Mouse (Mus musculus) CD8-positive naive resting alpha-beta T cell, adult 2 months (primary cell): Measurements from ENCODE around the gene Vmac.

ENCODE experiments used
- DNase-seq, 2 experiments: peaks; one replicate each; pipeline ENCODE4 v3.0.0; 2022; ENCODE audit warnings: low read depth in 2 of 2, low spot score in 2 of 2

Vmac gene

DNA sequence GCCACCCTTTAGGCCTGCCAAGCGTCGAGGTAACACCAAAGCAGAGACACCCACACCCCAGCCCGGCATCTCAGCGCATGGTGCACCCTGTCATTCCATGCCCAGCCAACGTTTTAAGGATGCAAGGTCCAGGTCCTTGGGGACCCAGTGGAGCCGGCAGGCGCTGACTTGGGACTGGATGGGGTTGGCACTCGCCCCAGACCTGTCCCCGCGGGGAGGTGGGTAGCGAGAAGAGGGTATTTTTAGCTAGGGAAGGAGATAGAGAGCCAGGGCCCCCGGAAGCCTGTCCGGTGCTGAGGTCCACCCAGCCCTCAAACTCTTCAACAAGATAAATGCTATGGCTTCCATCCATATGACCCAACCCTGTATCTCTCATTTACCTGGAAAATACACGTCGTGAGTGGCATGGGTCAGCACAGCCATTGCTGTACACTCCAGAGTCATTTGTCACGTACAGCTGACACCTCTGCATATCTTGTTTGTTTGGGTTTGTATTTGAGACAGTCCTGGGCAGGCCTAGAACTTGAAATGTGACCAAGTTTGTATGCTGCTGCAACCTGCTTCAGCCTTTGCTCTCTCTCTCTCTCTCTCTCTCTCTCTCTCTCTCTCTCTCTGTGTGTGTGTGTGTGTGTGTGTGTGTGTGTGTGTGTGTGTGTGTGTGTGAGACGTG is 22.4 kb upstream of the Vmac start:
- DNase-seq = no peak

DNA sequence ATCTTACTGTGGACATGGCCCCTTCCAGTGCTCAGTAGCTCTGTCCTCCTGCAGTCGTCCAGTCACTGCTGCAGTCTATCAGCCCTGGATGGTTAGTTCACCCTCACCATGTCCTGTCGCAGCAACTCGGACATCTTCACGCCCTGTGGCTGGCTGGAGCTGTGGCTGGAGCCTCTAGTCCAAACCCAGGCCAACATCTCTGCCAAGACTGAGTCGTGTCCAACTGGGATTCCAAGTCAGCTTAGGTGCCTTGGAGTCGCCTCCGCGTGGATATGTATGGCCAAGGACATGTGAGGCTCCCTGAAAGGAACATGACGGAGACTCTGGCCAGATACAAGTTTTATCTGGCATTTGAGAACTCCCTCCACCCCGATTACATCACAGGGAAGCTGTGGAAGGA is 20.4 kb upstream of the Vmac start:
- no peak for DNase-seq

DNA sequence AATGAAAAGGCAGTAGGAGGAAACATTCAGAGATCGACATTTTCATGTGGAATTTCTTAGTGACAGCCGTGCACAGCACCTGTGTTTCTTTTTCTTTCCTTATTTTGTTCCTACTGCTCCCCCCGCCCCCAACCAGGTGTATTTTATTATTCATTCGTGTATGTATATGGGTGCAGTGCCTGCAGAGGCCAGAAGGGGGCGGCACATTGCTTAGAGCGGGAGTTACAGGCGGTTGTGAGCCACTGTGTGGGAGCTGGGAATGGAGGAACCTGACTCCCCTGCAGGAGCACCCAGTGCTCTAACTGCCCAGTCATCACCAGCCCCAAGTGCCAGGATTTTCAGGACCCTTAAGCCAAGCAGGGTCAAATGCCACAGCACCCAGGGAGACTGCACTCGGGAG is 18.7 kb upstream of the Vmac start:
- DNase-seq = no peak

DNA sequence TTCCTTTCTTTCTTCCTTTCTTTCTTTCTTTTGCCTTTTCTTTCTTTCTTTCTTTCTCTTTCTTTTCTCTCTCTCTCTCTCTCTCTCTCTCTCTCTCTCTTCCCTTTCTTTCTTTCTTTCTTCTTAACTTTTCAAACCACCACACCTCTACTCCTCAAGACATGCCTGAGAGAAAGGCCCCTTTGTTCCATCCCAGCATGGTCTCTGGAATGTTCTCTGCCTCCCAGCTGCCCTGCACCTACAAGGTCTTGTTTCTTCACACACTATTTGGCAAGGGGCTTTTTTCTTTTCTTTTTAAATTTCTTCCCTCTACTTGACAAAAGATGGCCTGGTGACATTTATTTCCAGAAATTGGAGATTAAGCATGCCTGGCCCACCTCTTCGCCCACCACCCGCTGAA is 11.8 kb upstream of the Vmac start:
- DNase-seq = no peak

DNA sequence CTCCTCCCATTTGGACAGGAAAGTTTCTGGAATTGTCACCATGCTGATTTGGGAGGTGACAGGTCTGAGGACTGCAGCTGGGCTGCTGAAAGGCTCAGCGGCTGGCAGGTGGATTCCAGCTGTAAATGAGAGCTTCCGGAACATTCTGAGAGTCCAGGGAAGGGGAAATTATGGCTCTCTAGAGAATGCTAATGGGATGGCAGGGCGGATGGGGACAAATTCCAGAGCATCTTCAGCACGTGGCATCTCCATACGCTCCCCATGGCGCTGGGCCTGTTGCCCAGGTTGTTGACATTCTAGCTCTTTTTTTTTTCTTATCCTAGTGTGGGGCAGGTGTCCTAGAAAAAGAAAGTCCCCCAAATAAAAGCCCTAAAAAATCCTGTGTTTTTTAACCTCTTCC is 11.3 kb upstream of the Vmac start:
- no peak for DNase-seq

DNA sequence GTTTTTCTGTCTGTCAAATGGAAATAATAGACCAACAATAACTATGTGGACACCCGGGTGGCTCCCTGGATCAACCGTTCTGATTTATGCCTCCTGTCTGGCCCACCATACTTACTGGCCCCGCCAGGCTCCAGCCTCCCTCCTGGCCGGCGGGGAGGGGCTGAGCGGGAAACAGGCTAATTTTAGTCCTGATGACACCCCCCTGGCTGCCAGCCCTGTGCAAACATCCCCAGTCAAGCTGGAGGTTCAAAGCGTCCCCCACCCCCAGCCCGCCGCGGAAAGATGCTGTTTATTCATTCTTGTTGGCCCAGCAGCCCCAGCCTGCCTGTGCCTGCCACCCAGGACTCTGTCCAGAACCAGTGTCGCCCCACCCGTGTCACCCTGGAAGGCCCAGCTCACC is 10.3 kb upstream of the Vmac start:
- DNase-seq = no peak

DNA sequence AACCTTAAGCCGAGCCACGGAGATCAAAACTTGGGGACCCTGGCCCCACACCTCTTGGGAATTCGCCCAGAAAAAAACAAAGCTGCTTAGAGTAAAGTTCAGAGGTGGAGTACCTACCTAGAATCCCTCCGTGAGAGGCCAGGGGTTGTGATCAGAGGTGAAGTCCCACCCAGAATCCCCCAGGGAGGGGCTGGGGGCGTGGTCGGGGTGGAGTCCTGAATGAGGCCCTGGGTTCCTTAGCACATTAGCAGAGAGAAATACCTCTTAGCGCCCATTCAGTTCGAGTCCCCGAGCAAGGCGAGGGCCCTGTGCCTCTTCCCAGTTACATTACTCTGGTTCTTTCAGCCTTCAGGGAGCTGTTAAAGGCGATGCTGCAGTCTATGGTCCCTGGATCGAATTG is 9.8 kb upstream of the Vmac start:
- no peak for DNase-seq

DNA sequence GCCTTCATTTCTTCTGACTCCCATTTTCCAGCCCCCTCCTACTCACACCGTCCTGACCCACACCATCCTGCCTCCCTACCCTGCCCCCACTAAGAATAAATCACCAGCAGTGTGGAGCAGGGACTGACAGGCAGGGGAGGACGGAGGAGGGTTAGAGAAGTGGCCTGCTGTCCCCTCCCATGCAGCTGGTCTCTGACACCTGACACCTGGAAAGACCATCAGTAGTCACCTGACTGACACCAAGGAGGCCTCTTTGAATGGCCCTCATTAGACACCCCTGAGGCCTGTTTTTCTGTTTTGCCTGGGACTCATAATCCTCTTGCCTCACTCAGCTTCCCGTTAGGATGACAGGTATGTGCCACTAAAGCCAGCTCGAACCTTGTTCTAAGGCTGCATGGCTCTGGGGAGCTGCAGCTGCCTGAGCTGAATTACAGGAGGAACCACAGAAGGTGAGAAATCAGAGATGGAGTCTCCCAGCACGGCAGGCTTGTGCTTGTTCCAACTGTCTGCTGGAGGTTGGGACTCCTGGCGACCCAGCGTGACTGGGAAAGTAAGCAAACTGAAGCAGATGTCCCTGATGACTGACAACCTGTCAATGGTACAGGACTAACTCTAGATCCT is 9.3 kb upstream of the Vmac start:
- DNase-seq = no peak

DNA sequence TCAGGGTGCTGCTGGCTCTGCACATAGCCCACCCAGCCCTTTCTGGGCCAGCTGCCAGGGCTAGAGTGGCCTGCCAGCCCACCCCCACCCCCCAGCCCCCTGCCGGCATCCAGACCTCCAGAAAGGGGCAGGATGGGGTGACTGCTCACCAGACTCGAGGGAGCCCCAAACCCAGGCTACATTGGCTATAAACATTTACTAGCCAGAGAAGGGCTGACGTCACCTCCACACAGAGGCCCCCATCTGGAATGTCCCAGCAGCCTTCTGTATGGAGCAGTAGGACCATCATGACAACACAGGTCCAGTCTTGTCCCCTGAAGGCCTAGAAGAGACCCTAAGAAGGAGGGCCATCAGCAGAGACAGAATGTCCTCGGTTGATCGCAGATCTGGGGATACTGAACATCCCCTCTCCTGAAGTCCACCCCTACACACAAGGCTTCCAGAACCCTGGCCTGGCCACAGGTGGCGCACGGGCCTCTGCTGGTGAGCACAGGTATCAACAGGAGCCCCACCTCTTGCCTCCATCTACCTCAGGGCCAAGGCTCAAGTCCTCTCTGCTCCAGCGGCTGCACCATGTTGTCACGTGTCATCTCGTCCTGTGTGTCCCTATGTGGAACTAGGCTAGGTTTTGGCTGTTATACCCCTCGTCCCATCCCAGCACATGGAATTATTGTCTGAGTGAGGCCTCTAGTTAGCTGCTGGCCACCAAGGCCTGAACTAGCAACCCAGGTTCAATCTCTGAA is 5.8 kb upstream of the Vmac start:
- no peak for DNase-seq

DNA sequence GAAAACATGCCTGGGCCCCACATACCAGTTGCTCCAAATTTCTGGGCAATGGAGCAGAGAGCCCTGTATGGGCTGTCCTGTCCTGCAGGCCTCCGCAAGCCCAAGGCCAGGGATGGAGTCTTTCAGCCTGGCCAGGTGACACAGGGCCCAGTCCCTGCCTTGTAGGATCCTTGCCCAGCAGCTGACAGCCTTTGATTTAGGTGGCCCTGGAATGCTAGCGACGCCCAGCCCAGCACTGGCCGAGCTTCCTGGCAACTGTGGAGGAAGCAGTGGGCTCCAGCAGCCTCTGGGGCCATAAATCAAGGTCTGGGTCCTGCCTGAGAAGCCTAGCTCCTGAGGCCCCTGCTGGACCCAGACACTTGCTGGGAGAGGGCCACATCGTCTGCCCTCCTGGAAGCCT is 4.6 kb upstream of the Vmac start:
- no peak for DNase-seq

DNA sequence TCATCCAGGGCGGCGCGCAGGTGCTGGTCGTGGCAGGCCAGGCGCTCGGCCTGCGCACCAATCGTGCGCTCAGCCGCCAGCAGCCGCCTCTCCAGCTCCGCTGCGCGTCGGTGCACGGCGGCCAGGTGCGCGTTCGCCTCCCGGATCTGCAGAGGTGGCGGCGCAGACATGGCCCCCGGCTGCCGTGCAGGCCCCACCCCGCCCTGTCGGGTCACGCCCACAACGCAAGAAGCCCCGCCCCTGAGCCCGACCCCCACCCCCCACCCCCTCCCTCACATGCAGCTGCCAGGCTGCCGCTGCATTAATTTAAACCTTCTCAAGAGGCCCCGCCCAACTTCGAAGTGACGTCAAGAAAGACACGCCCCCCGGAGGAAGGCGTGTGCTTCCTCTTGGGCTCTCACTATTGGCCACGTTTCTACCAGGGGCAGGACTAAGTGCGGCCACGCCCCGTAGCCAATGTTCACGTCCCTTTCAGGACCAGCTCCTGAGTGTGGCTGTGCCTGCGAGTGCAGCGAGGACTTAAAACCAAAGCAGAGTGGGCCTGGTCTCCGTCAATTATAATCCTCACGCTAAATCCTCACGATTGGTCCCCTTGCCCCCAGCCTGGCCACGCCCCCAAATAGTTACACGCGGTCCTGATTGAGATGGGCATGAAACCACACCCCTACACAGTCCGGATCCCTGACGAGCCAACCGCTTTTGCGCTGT is 1.0 kb downstream of the Vmac start:
- DNase-seq = peak; percentile 94 to 97

DNA sequence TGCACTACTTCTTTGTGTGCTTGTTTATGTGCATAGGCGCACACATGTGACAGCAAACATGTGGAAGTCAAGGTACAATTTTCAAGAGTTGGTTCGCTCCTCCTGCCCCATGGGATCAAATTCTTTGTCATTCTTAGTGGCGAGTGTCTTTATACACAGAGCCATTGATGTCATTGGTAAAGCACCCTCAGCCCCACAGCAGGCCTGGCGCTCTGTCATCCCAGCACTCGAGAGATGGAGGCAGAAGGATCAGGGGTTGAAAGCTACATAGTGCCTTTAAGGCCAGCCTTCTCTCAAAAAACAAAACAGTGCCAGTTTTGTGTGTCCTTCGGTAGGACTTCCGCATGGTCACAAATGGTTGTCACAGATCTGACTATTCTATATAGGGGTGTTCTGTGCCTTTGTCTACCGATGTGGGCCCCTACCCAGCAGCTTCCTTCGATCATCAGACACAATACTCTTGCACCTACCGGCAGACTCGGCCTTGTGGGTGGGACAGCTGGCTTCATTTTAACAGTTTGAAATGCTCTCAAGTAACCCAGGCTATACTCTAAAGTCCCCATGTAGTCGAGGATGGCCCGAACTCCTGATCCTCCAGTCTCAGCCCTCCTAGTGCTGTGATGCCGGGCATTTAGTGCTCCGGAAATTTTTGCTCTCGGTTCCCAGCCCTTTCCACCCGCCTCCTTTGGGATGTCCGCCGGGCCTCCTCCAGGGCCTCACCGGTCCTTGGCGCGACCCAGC is 1.7 kb downstream of the Vmac start:
- no peak for DNase-seq

DNA sequence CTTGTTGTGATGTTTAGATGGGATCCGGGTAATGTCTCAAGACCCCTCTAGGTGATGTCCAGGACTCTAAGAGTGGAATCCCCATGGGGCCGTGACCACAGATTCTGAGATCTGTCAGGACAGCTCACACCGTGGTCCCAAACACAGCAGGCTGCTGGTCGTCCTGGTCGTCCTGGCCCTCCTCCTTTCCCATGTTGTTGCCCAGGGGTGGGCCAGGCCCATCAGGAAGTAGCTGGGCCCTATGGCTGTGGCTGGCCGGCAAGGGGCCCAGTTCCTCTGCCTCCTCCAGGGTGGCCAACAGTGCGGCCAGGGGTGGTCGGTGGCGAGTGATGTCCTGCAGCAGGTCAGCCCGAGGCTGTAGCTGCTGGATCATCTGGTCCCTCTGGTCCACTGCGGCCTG is 2.5 kb downstream of the Vmac start:
- no peak for DNase-seq

DNA sequence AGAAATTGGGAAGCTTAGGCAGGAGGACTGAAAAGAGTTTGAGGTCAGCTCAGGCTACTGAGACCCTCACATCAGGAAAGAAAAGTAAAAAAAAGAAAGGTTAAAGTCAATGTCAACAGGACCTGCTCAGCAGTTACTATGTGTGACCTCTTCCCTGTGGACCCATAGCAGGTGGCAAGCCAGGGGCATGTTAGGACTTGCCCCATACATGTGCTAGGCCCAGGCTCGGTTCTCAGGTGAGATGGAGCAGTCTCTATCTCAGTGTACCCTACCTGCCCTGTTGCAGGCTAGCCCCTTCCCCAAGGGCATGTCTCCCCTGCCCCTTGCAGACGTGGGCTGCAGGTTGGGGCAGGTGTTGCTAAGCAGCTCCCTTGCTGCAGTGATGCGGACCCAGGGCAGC is 8.1 kb downstream of the Vmac start:
- DNase-seq = no peak

DNA sequence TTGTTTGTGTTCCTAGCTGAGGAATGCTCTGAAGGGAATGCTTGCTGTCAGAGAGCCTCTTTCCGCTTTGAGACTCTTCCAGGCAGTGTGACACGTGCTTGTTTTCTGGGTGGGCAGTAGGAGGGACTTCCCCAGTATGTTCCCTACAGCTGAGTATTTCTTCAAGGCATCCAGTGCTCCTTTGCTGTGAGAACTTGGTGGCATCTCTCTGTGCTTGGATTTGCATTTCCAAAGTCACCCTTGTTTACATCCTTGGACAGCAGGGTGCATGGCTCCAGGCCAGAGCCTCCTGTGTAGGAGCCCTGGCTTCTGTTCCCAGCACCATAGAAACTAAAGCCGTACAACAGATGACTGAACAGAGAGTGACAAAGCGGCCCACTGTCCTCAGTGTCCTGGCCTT is 9.1 kb downstream of the Vmac start:
- DNase-seq = no peak

DNA sequence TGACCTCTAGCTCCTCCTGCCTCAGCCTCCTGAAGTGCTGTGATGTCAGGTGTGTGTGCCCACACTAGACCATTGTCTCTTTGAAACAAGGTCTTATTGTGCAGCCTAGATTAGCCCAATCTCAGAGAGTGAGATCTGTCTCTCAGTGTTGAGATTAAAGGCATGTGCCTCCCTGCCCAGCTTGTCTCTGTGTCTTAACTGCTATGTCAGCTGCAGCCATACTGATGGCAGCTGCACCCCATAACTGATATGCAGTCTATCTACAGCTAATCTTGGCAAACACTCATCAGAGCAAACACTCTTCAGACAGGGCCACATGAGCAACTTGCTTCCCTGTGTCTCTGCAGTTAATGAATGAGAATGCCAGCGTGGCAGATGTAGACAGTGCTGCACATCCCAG is 11.3 kb downstream of the Vmac start:
- no peak for DNase-seq

DNA sequence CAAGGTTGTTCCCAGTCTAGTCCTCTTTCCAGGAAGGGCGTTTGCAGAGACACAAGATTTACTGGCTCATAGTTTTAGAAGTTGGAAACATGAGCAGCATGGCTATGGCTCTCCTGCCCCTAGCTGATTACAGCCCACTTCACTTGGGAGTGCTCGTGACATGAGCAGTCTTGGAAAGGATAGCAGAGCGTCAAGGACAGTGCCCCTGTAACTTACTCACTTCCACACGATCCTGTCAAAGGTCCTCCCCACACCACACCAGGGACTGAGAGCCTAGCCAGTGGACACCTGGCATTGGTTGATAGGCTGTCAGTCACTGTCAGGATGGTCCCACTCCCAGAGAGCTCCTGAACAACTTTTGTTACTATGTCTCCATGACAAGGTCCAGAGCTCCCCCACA is 14.8 kb downstream of the Vmac start:
- DNase-seq = no peak

DNA sequence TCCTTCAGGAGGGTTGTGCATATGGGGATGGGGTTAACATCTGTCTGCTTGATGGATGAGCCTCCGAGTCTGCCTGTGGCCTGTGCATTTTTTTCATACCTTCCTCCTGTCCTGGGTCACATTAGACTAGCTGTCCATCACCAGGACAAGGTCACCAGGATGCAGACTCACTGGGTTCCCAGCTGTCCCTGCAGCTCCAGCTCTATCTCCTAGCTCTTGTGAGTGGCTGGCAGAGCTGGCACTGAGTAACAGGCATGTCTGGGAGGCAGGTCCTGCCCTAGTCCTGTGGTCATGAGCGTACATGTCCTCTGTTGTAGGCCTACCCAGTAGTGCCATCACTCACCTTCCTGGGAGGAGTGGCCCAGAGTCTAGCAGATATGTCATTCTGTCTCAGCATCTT is 17.4 kb downstream of the Vmac start:
- no peak for DNase-seq

DNA sequence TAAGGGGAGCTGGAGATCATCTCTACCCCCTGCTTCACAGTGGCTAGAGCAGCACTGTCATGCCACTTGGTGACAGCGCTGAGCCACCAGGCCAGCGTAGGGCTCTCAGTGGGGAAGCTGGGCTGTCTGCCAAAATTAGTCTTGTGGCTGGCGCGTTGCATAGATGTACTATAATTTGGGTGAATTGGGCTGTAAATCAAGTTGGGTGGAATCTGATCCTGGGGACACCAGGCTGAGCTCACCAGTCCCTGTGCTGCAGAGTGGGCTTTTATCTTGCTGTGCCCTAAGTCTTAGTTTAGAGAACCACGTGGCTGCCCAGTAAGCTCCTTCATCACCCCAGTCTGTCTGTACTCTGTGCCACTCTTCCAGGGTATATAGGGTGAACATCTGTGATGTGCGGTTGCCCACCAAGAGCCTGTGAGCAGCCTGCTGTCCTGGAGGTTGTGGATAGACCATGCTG is 23.9 kb downstream of the Vmac start:
- DNase-seq = no peak

DNA sequence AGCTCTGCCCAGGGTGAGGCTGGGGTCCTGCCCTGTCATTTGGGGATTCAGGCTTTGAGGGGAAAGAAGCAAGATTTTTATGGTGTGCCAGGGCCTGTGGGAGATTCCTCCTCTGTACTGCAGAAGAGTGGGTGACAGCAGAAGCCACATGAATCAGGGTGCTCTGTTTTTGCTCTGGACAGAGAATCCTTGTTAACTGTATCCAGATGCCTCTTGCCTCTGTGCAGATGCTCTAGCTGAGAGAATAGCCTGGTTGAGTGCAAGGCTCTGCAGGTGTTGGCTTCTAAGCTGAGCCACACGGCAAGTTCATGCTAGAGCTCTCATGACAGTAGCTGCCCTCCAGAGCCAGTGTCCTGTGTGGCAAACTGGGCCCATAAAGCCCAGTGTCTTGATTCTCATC is 24.4 kb downstream of the Vmac start:
- no peak for DNase-seq

DNA sequence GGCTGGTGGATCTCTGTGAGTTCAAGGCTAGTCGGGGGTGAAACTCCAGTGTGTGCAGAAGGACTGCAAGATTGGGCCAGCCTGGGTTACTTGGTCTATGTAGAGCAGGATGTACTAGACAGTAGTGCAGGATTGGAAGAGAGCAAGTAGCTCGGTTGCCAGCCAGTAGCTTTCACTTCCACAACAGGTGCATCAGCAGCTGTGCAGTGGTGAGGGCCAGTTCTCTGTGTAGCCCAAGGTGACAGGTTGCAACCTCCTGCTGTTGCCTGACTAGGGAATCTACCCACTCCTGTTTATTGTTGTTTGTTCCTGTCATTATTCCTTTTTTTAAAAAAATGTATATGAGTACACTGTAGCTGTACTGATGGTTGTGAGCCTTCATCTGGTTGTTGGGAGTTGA is 29.1 kb downstream of the Vmac start:
- DNase-seq = no peak
